Mouse (Mus musculus) heart, embryonic 12.5 days (tissue): Measurements from ENCODE around the gene Gm21425. TPM values are rescaled to one million over a fixed set of nuclear protein-coding genes. Genes with fewer than 3 reads are reported as not detected.
"Not testable (repeated sequence)": the region's sequence is repeated elsewhere in the genome, so short reads cannot be mapped to it uniquely, and the experiment has no call there.

ENCODE experiments used
- ATAC-seq: fragments of 200-750 bp; cut with Nextera tagmentation; 2 replicates; pipeline ENCODE4 v1.8.0; 2017; ENCODE audit warnings: moderate TSS enrichment, moderate library complexity; ENCODE audit not compliant: insufficient number of reproducible peaks, low FRiP score
- H3K27ac ChIP-seq: fragments of 300-500 bp; sonication (generic); 2 replicates; pipeline ENCODE4 v1.5.1; 2016; ENCODE audit warnings: mild to moderate bottlenecking, moderate library complexity; ENCODE audit not compliant: poor library complexity, severe bottlenecking
- H3K27me3 ChIP-seq: fragments of 300-500 bp; sonication (generic); replicated peaks from 2 replicates; pipeline ENCODE4 v1.6.1; 2016; ENCODE audit warnings: mild to moderate bottlenecking, moderate library complexity
- H3K36me3 ChIP-seq: fragments of 300-500 bp; sonication (generic); 2 replicates; pipeline ENCODE4 v1.6.1; 2016; ENCODE audit warnings: mild to moderate bottlenecking, moderate library complexity
- H3K4me1 ChIP-seq: fragments of 300-500 bp; sonication (generic); replicated peaks from 2 replicates; pipeline ENCODE4 v1.6.1; 2016; ENCODE audit warnings: mild to moderate bottlenecking
- H3K4me2 ChIP-seq: fragments of 300-500 bp; sonication (generic); 2 replicates; pipeline ENCODE4 v1.6.1; 2016; ENCODE audit warnings: mild to moderate bottlenecking, moderate library complexity
- H3K4me3 ChIP-seq: fragments of 300-500 bp; sonication (generic); 2 replicates; pipeline ENCODE4 v1.5.1; 2016; ENCODE audit warnings: mild to moderate bottlenecking
- H3K9ac ChIP-seq: fragments of 300-500 bp; sonication (generic); 2 replicates; pipeline ENCODE4 v1.6.1; 2016; ENCODE audit warnings: mild to moderate bottlenecking, moderate library complexity
- H3K9me3 ChIP-seq: fragments of 300-500 bp; sonication (generic); replicated peaks from 2 replicates; pipeline ENCODE4 v1.6.1; 2016; ENCODE audit warnings: mild to moderate bottlenecking, moderate library complexity
- WGBS: fragments of 180-500 bp; shearing (Covaris S2); methylation state at CpG from one replicate; pipeline ENCODE4 v1.1.7; 2016; 5-methylcytosine and 5-hydroxymethylcytosine counted together
- polyA plus RNA-seq: library from polyadenylated mRNA; unstranded; fragments of >200 nt; fragmentation: Nextera tagmentation; extraction: Ambion mirVana; gene quantifications from 2 replicates; pipeline ENCODE4 v1.2.1, GENCODE M21; 2016

The Gm21425 gene
- not detected in 2 replicates for polyA plus RNA-seq

- H3K36me3 ChIP-seq, H3K9me3 ChIP-seq, ATAC-seq, H3K4me1 ChIP-seq, H3K27ac ChIP-seq, H3K4me2 ChIP-seq, H3K27me3 ChIP-seq, H3K4me3 ChIP-seq, H3K9ac ChIP-seq: not testable (repeated sequence)
Measured at GRCm38 (mm10) chrY:13161668-13162067, at the start of gene Gm21425. Gene Gm21425 (plus strand): TSS chrY:13161968.

GRCm38 (mm10) chrY:13133392-13133791 is 28.4 kb upstream of the Gm21425 start, which contains the start of gene Gm21891:
Gene Gm21891 (minus strand): TSS chrY:13133492.
- H3K36me3 ChIP-seq, H3K27ac ChIP-seq, H3K27me3 ChIP-seq, H3K9ac ChIP-seq, H3K4me2 ChIP-seq, H3K4me1 ChIP-seq, H3K4me3 ChIP-seq, ATAC-seq, H3K9me3 ChIP-seq: not testable (repeated sequence)
- no CpG with 5 or more reads among the region's 3 CpGs for WGBS

Other genes with a start within 250 kb of the Gm21425 start
- gene Gm20807, start 119.1 kb upstream of the Gm21425 start, polyA plus RNA-seq = not detected in 2 replicates
- not detected in 2 replicates for gene Gm21891, start 28.5 kb upstream of the Gm21425 start, polyA plus RNA-seq
- not detected in 2 replicates for gene Gm21828, start 62.0 kb downstream of the Gm21425 start, polyA plus RNA-seq
- not detected in 2 replicates for gene Gm21440, start 90.4 kb downstream of the Gm21425 start, polyA plus RNA-seq
- not detected in 2 replicates for gene Gm21454, start 90.5 kb downstream of the Gm21425 start, polyA plus RNA-seq
- gene Gm21725, start 187.1 kb downstream of the Gm21425 start, polyA plus RNA-seq = not detected in 2 replicates